Mouse (Mus musculus) thymus, postnatal 4 days (tissue): ENCODE data around the gene Cyp2e1.

Experiments
- DNase-seq: peaks from one replicate; pipeline ENCODE4 v3.0.0; 2021

The Cyp2e1 gene

GRCm38 (mm10) chr7:140811714-140812113, 48.2 kb downstream of the Cyp2e1 start:
- no peak for DNase-seq

DNA sequence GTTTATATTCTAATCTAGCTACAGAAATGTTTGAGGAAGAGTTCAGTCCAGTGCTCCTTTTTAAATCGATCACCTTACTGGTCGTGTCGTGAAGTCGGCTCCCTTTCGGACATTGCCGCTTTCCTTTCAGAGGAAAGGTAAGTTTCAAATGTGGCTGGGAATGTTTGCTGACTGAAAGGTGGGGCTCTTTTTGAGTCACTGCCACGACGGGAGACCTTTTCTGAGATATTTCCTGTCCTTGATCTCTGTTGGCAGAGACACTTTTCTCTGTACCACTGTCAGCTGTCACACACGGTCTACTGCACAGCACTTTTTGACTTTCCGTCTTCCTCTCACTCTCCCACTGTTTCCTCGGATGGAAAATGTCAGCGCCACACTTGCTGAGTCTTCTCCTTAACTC, 49.3 kb downstream of the Cyp2e1 start:
- DNase-seq: no peak

GRCm38 (mm10) chr7:140820173-140820572, 56.6 kb downstream of the Cyp2e1 start:
- no peak for DNase-seq

DNA sequence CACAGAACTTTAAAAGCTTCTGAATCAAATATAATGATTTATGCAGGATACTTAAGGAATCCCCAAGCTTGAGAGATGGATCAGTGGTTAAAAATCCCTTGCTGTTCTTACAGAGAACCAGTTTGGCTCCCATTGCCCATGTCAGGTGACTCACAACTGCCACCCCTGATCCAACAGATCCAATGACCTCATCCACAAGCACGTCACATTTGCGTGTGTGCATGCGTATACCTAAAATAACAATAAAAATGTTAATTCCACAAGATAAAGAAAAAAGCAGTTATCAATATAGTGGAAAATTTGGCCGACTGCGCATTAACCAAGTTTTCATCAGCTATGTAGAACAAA, 57.7 kb downstream of the Cyp2e1 start:
- no peak for DNase-seq

GRCm38 (mm10) chr7:140821653-140822329, 58.3 kb downstream of the Cyp2e1 start, which contains the start of gene Zfp941:
Zfp941 (minus strand) TSS chr7:140822178.
- DNase-seq: no peak

DNA sequence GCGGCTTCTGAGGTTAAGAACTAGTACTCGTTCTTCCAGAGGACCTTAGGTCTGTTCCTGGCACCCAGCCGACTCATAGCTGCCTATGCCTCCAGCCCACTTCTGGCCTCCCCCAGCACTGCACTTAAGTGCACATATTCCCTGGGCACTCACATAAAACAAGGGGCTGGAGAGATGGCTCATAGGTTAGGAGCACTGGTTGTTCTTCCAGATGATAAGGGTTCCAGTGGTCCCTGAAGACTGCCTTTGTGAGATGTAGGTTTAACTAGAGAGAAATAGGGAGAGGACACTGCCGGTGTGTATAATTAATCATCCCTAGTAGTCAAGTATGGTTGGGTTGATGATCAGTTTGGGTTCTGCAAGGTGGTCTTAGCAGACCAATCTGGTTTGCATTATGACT, 59.2 kb downstream of the Cyp2e1 start:
- DNase-seq: no peak
